9 mouse cellular contexts compared by ENCODE assay signal in genomic region chr4:148170842-148171241, GRCm38 (mm10). TPM values are rescaled to one million over a fixed set of nuclear protein-coding genes. Genes with fewer than 3 reads are reported as not detected.
DNase-seq lines count a peak whose midpoint lies in the region; ATAC-seq and TF ChIP-seq lines count a peak whose summit lies in the region.
"Had no signal": no experiment of that assay in that cellular context is flagged by ENCODE, and none has a peak within 500 bp of the region (broad histone marks: within the 10 kb centered on the region; RNA-seq: fewer than 3 reads in every experiment).

No protein-coding gene starts in this region.

- TF ChIP-seq CTCF in intestine, postnatal 0 days (IDR thresholded peaks at IDR 0.05; ENCODE audit: low read depth): peak; percentile 94

- ATAC-seq in intestine, postnatal 0 days: no peak
- ATAC-seq in intestine, embryonic 16.5 days: no peak

- no peaks in the 10 kb centered on the region for H3K9me3 ChIP-seq in intestine, postnatal 0 days (ENCODE audit: control insufficient read depth)
- H3K9me3 ChIP-seq in intestine, embryonic 16.5 days (ENCODE audit: control insufficient read depth, low read length): no peaks in the 10 kb centered on the region

- H3K4me1 ChIP-seq in intestine, postnatal 0 days (replicated peaks; ENCODE audit: control insufficient read depth, insufficient read depth, low read length): no peaks in the 10 kb centered on the region
- H3K4me1 ChIP-seq in intestine, embryonic 16.5 days (ENCODE audit: control insufficient read depth, insufficient read depth, low read length): no peaks in the 10 kb centered on the region

- H3K27me3 ChIP-seq in intestine, postnatal 0 days (replicated peaks; ENCODE audit: control insufficient read depth, insufficient read depth, low read length): peaks cover 71% of the 10 kb centered on the region
- H3K27me3 ChIP-seq in intestine, embryonic 16.5 days (replicated peaks; ENCODE audit: control insufficient read depth, insufficient read depth, low read length): peaks cover 69% of the 10 kb centered on the region

- no peak overlapping the region for H3K27ac ChIP-seq in intestine, postnatal 0 days (ENCODE audit: low read depth, low read length)
- H3K27ac ChIP-seq in intestine, embryonic 16.5 days (ENCODE audit: low read length): no peak overlapping the region

- no peak overlapping the region for H3K9ac ChIP-seq in intestine, postnatal 0 days (ENCODE audit: low read depth, low read length)
- H3K9ac ChIP-seq in intestine, embryonic 16.5 days (ENCODE audit: low read depth, low read length): no peak overlapping the region

- peak; percentile 61 for DNase-seq in CD4-positive helper T cell, adult 2 months (ENCODE audit: low read depth, low spot score)
- peak; percentile 67 for DNase-seq in MN1 (ENCODE audit: low spot score)
- peak; percentile 59 to 71 for DNase-seq in cerebellum, postnatal 36 days
- peak; percentile 73 to 79 for DNase-seq in layer of hippocampus, postnatal 14 days (ENCODE audit: low spot score in 2 of 2)
- peak; percentile 31 to 53 for DNase-seq in natural killer cell, adult 2 months (ENCODE audit: low spot score in 2 of 2)
- no peak for DNase-seq in yolk sac, embryonic 10.5 days (ENCODE audit: low spot score)

- H3K4me3 ChIP-seq in intestine, postnatal 0 days (ENCODE audit: low read depth, low read length): no peak overlapping the region
- no peak overlapping the region for H3K4me3 ChIP-seq in intestine, embryonic 16.5 days (ENCODE audit: low read length)
- H3K4me3 ChIP-seq: erythroblast, embryonic 14.5 days had no signal

- H3K4me2 ChIP-seq in intestine, postnatal 0 days (replicated peaks; ENCODE audit: low read depth): no peak overlapping the region
- H3K4me2 ChIP-seq in intestine, embryonic 16.5 days (ENCODE audit: low read depth, low read length): no peak overlapping the region

- WGBS in intestine, postnatal 0 days: 2% methylated on average over 2 of the region's 2 CpGs
- 6% methylated on average over 2 of the region's 2 CpGs for WGBS in intestine, embryonic 16.5 days

- H3K36me3 ChIP-seq in intestine, postnatal 0 days (ENCODE audit: control insufficient read depth, insufficient read depth): no peaks in the 10 kb centered on the region
- no peaks in the 10 kb centered on the region for H3K36me3 ChIP-seq in intestine, embryonic 16.5 days (ENCODE audit: control insufficient read depth, insufficient read depth, low read length)

RNA-seq across cellular contexts. Expression of gene Fbxo2, which starts 10.4 kb away (rescaled TPM):
- polyA plus RNA-seq in intestine, postnatal 0 days (2015; fragmentation: Nextera tagmentation; extraction: Ambion mirVana): 0.44 and 0.76 TPM in 2 replicates
- 0.34 and 0.64 TPM in 2 replicates for polyA plus RNA-seq in intestine, embryonic 16.5 days (2015; fragmentation: Nextera tagmentation; extraction: Ambion mirVana)
- 10 to 100 TPM; 65.2 to 72.1 TPM for total RNA-seq in layer of hippocampus, postnatal 14 days (2021)
- polyA plus RNA-seq: erythroblast, embryonic 14.5 days had no signal

RNA-seq across cellular contexts. Expression of gene Fbxo44, which starts 10.6 kb away (rescaled TPM):
- 7.7 and 9.3 TPM in 2 replicates for polyA plus RNA-seq in intestine, postnatal 0 days (2015; fragmentation: Nextera tagmentation; extraction: Ambion mirVana)
- polyA plus RNA-seq in intestine, embryonic 16.5 days (2015; fragmentation: Nextera tagmentation; extraction: Ambion mirVana): 6.8 and 7.3 TPM in 2 replicates
- total RNA-seq in layer of hippocampus, postnatal 14 days (2021): 100 to 1,000 TPM in 1 of 2 experiments, 10 to 100 TPM in 1; 98.6 to 111 TPM

RNA-seq across cellular contexts. Expression of gene Fbxo6, which starts 18.9 kb away (rescaled TPM):
- 55.4 and 60.6 TPM in 2 replicates for polyA plus RNA-seq in intestine, postnatal 0 days (2015; fragmentation: Nextera tagmentation; extraction: Ambion mirVana)
- 22.7 and 23.8 TPM in 2 replicates for polyA plus RNA-seq in intestine, embryonic 16.5 days (2015; fragmentation: Nextera tagmentation; extraction: Ambion mirVana)
- 10 to 100 TPM; 24.6 to 27.4 TPM for total RNA-seq in layer of hippocampus, postnatal 14 days (2021)

RNA-seq across cellular contexts. Expression of gene Draxin, which starts 40.3 kb away (rescaled TPM):
- polyA plus RNA-seq in intestine, postnatal 0 days (2015; fragmentation: Nextera tagmentation; extraction: Ambion mirVana): 0.03 and 0.05 TPM in 2 replicates
- 0.06 and 0.07 TPM in 2 replicates for polyA plus RNA-seq in intestine, embryonic 16.5 days (2015; fragmentation: Nextera tagmentation; extraction: Ambion mirVana)
- total RNA-seq in layer of hippocampus, postnatal 14 days (2021): 1 to 10 TPM; 4.8 to 5.6 TPM
- polyA plus RNA-seq: erythroblast, embryonic 14.5 days had no signal

RNA-seq across cellular contexts. Expression of gene Mad2l2, which starts 40.7 kb away (rescaled TPM):
- polyA plus RNA-seq in intestine, postnatal 0 days (2015; fragmentation: Nextera tagmentation; extraction: Ambion mirVana): 22.6 and 24.9 TPM in 2 replicates
- polyA plus RNA-seq in intestine, embryonic 16.5 days (2015; fragmentation: Nextera tagmentation; extraction: Ambion mirVana): 29.3 and 30.1 TPM in 2 replicates
- total RNA-seq in layer of hippocampus, postnatal 14 days (2021): 10 to 100 TPM; 19.8 to 22.1 TPM
